Mouse (Mus musculus): ENCODE data around the gene Ly9. TPM values are rescaled to one million over a fixed set of nuclear protein-coding genes. Genes with fewer than 3 reads are reported as not detected.

Gene Ly9
- polyA plus RNA-seq, 1 experiment from 2014 or later: not detected

DNA sequence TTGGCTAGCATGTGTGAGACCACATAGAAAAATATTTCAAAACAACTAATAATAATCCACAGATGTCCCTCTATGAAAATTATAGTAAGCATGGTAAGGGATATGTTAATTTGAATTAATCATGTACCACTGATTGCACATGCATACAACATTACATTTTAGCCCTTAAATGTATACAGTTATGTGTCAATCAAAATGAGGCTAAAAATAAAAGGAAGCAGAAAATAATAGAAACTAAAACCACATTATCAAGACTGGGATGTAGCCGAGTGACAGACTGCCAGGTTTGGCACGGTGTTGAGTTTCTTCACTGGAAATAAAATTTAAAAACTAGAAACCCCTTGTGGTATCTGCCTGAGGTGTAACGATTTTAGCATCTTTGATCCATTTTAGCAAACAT is 12.4 kb upstream of the Ly9 start:
- WGBS: 80% methylated on average over 3 of the region's 3 CpGs
- no peaks in the 10 kb centered on the region for H3K27me3 ChIP-seq (ENCODE audit: control insufficient read depth, insufficient read depth, low read length)
- no peaks in the 10 kb centered on the region for H3K36me3 ChIP-seq (ENCODE audit: control insufficient read depth, insufficient read depth, low read length)
- no peaks in the 10 kb centered on the region; the same call in 1 of the 2 replicates for H3K9me3 ChIP-seq (ENCODE audit: control insufficient read depth, low read length)
- ATAC-seq (ENCODE audit: insufficient number of reproducible peaks, insufficient read depth, low FRiP score, low read depth): no peak
- no peak overlapping the region for H3K9ac ChIP-seq (ENCODE audit: low read length)
- H3K4me2 ChIP-seq (ENCODE audit: low read length): no peak overlapping the region
- no peak overlapping the region for H3K4me3 ChIP-seq (ENCODE audit: control insufficient read depth in 1 of 2, insufficient read depth in 1 of 2, low read depth in 1 of 2, low read length in 2 of 2)
- H3K27ac ChIP-seq (replicated peaks in 1 of 2; ENCODE audit: control insufficient read depth in 1 of 2, insufficient read depth in 1 of 2, low read depth in 2 of 2, low read length in 2 of 2): no peak overlapping the region
- H3K4me1 ChIP-seq (ENCODE audit: control insufficient read depth in 2 of 2, insufficient read depth in 2 of 2, low read length in 2 of 2): no peaks in the 10 kb centered on the region

GRCm38 (mm10) chr1:171619001-171619400 is 11.8 kb upstream of the Ly9 start:
- Histone ChIP-seq H3K4me2 (ENCODE audit: low read length) (no peak overlapping the region), H3K9me3 (ENCODE audit: control insufficient read depth, low read length) (no peaks in the 10 kb centered on the region; the same call in 1 of the 2 replicates), H3K36me3 (ENCODE audit: control insufficient read depth, insufficient read depth, low read length) (no peaks in the 10 kb centered on the region), H3K27me3 (ENCODE audit: control insufficient read depth, insufficient read depth, low read length) (no peaks in the 10 kb centered on the region), H3K4me1 (ENCODE audit: control insufficient read depth in 2 of 2, insufficient read depth in 2 of 2, low read length in 2 of 2) (no peaks in the 10 kb centered on the region), H3K9ac (ENCODE audit: low read length) (no peak overlapping the region), H3K27ac (replicated peaks in 1 of 2; ENCODE audit: control insufficient read depth in 1 of 2, insufficient read depth in 1 of 2, low read depth in 2 of 2, low read length in 2 of 2) (no peak overlapping the region), H3K4me3 (ENCODE audit: control insufficient read depth in 1 of 2, insufficient read depth in 1 of 2, low read depth in 1 of 2, low read length in 2 of 2) (no peak overlapping the region)
- WGBS: 70% methylated on average over 8 of the region's 8 CpGs
- ATAC-seq (ENCODE audit: insufficient number of reproducible peaks, insufficient read depth, low FRiP score, low read depth): no peak

- no peak for ATAC-seq (ENCODE audit: insufficient number of reproducible peaks, insufficient read depth, low FRiP score, low read depth)
- Histone ChIP-seq H3K4me2 (ENCODE audit: low read length) (no peak overlapping the region), H3K4me3 (ENCODE audit: control insufficient read depth in 1 of 2, insufficient read depth in 1 of 2, low read depth in 1 of 2, low read length in 2 of 2) (no peak overlapping the region), H3K27me3 (ENCODE audit: control insufficient read depth, insufficient read depth, low read length) (no peaks in the 10 kb centered on the region), H3K27ac (replicated peaks in 1 of 2; ENCODE audit: control insufficient read depth in 1 of 2, insufficient read depth in 1 of 2, low read depth in 2 of 2, low read length in 2 of 2) (no peak overlapping the region), H3K4me1 (ENCODE audit: control insufficient read depth in 2 of 2, insufficient read depth in 2 of 2, low read length in 2 of 2) (no peaks in the 10 kb centered on the region), H3K9ac (ENCODE audit: low read length) (no peak overlapping the region), H3K36me3 (ENCODE audit: control insufficient read depth, insufficient read depth, low read length) (no peaks in the 10 kb centered on the region), H3K9me3 (ENCODE audit: control insufficient read depth, low read length) (no peaks in the 10 kb centered on the region)
- 69% methylated on average over 11 of the region's 11 CpGs for WGBS
These were observed 9.8 kb upstream of the Ly9 start for GRCm38 (mm10) chr1:171616881-171617515.

- Histone ChIP-seq H3K9ac (ENCODE audit: low read length) (no peak overlapping the region), H3K27me3 (ENCODE audit: control insufficient read depth, insufficient read depth, low read length) (no peaks in the 10 kb centered on the region), H3K9me3 (ENCODE audit: control insufficient read depth, low read length) (no peaks in the 10 kb centered on the region), H3K4me2 (ENCODE audit: low read length) (no peak overlapping the region), H3K36me3 (ENCODE audit: control insufficient read depth, insufficient read depth, low read length) (no peaks in the 10 kb centered on the region), H3K27ac (replicated peaks in 1 of 2; ENCODE audit: control insufficient read depth in 1 of 2, insufficient read depth in 1 of 2, low read depth in 2 of 2, low read length in 2 of 2) (no peak overlapping the region), H3K4me3 (ENCODE audit: control insufficient read depth in 1 of 2, insufficient read depth in 1 of 2, low read depth in 1 of 2, low read length in 2 of 2) (no peak overlapping the region), H3K4me1 (ENCODE audit: control insufficient read depth in 2 of 2, insufficient read depth in 2 of 2, low read length in 2 of 2) (no peaks in the 10 kb centered on the region)
- ATAC-seq (ENCODE audit: insufficient number of reproducible peaks, insufficient read depth, low FRiP score, low read depth): no peak
- WGBS: 27% methylated on average over 2 of the region's 2 CpGs
These were observed 6.8 kb upstream of the Ly9 start for GRCm38 (mm10) chr1:171613962-171614361.

DNA sequence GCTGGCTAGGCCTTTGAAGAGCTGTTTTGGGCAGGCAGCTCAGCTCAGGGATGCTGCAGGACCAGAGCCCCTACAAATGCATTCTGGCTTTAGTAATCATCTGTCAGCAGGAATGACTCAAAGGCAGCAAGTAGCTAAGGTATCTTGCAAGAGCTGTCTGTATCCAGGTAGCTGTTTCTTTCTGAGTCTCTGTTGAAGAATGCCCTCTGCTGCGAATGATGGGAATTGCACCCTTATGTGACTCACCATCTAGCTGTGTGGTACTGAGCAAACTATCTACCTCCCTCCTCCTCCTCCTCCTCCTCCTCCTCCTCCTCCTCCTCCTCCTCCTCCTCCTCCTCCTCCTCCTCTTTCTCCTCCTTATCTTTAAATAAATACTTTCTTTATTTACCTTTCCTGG is 3.6 kb upstream of the Ly9 start:
- Histone ChIP-seq H3K9me3 (ENCODE audit: control insufficient read depth, low read length) (no peaks in the 10 kb centered on the region), H3K9ac (ENCODE audit: low read length) (no peak overlapping the region), H3K27ac (replicated peaks in 1 of 2; ENCODE audit: control insufficient read depth in 1 of 2, insufficient read depth in 1 of 2, low read depth in 2 of 2, low read length in 2 of 2) (no peak overlapping the region), H3K36me3 (ENCODE audit: control insufficient read depth, insufficient read depth, low read length) (no peaks in the 10 kb centered on the region), H3K4me3 (ENCODE audit: control insufficient read depth in 1 of 2, insufficient read depth in 1 of 2, low read depth in 1 of 2, low read length in 2 of 2) (no peak overlapping the region), H3K4me2 (ENCODE audit: low read length) (no peak overlapping the region), H3K4me1 (ENCODE audit: control insufficient read depth in 2 of 2, insufficient read depth in 2 of 2, low read length in 2 of 2) (no peaks in the 10 kb centered on the region), H3K27me3 (ENCODE audit: control insufficient read depth, insufficient read depth, low read length) (no peaks in the 10 kb centered on the region)
- WGBS: 35% methylated on average over 1 of the region's 1 CpGs
- ATAC-seq (ENCODE audit: insufficient number of reproducible peaks, insufficient read depth, low FRiP score, low read depth): no peak

- Histone ChIP-seq H3K4me2 (ENCODE audit: low read length) (no peak overlapping the region), H3K27me3 (ENCODE audit: control insufficient read depth, insufficient read depth, low read length) (no peaks in the 10 kb centered on the region), H3K4me3 (ENCODE audit: control insufficient read depth in 1 of 2, insufficient read depth in 1 of 2, low read depth in 1 of 2, low read length in 2 of 2) (no peak overlapping the region), H3K4me1 (ENCODE audit: control insufficient read depth in 2 of 2, insufficient read depth in 2 of 2, low read length in 2 of 2) (no peaks in the 10 kb centered on the region), H3K36me3 (ENCODE audit: control insufficient read depth, insufficient read depth, low read length) (no peaks in the 10 kb centered on the region), H3K9ac (ENCODE audit: low read length) (no peak overlapping the region), H3K9me3 (ENCODE audit: control insufficient read depth, low read length) (no peaks in the 10 kb centered on the region), H3K27ac (replicated peaks in 1 of 2; ENCODE audit: control insufficient read depth in 1 of 2, insufficient read depth in 1 of 2, low read depth in 2 of 2, low read length in 2 of 2) (no peak overlapping the region)
- WGBS: 81% methylated on average over 2 of the region's 2 CpGs
- no peak for ATAC-seq (ENCODE audit: insufficient number of reproducible peaks, insufficient read depth, low FRiP score, low read depth)
These were observed 2.8 kb upstream of the Ly9 start for GRCm38 (mm10) chr1:171610026-171610425.

DNA sequence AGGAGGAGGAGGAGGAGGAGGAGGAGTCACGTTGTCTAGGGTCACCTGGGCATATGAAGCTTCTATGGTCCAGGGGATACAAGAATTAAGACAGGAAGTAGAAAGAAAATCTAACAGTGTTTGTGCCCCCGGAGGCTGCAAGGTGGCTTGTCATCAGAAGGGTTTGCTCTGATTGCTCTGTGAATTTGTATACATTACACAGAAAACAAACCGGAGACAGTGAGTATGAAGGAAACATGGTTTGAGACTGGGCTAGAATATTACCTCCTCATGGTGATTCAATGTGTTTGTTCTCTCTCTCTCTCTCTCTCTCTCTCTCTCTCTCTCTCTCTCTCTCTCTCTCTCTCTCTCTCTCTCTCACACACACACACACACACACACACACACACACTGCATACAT is 554 bp downstream of the Ly9 start:
- Histone ChIP-seq H3K4me1 (ENCODE audit: control insufficient read depth in 2 of 2, insufficient read depth in 2 of 2, low read length in 2 of 2) (no peaks in the 10 kb centered on the region), H3K9me3 (ENCODE audit: control insufficient read depth, low read length) (no peaks in the 10 kb centered on the region), H3K27ac (replicated peaks in 1 of 2; ENCODE audit: control insufficient read depth in 1 of 2, insufficient read depth in 1 of 2, low read depth in 2 of 2, low read length in 2 of 2) (no peak overlapping the region), H3K36me3 (ENCODE audit: control insufficient read depth, insufficient read depth, low read length) (no peaks in the 10 kb centered on the region), H3K9ac (ENCODE audit: low read length) (no peak overlapping the region), H3K4me2 (ENCODE audit: low read length) (no peak overlapping the region), H3K27me3 (ENCODE audit: control insufficient read depth, insufficient read depth, low read length) (no peaks in the 10 kb centered on the region), H3K4me3 (ENCODE audit: control insufficient read depth in 1 of 2, insufficient read depth in 1 of 2, low read depth in 1 of 2, low read length in 2 of 2) (no peak overlapping the region)
- 66% methylated on average over 3 of the region's 3 CpGs for WGBS
- ATAC-seq (ENCODE audit: insufficient number of reproducible peaks, insufficient read depth, low FRiP score, low read depth): no peak

DNA sequence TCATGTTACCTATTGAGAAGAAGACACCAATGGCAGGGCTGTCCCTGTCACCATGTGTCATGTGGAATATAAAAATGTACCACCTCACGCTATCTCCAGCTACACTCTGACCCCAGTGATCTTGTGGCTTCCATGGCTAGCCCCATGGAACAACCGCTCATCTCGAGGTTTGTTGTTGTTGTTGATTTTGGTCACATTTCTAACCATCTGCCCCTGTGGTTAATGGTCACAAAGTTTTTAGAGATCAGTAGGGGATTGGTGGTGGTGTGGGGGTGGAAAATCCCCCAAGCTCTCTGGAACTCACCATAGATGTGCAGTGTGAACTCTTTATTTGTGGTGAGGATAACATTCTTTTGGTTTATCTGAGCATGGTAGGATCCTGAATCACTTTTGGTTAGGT is 2.5 kb downstream of the Ly9 start:
- Histone ChIP-seq H3K4me1 (ENCODE audit: control insufficient read depth in 2 of 2, insufficient read depth in 2 of 2, low read length in 2 of 2) (no peaks in the 10 kb centered on the region), H3K27me3 (ENCODE audit: control insufficient read depth, insufficient read depth, low read length) (no peaks in the 10 kb centered on the region), H3K27ac (replicated peaks in 1 of 2; ENCODE audit: control insufficient read depth in 1 of 2, insufficient read depth in 1 of 2, low read depth in 2 of 2, low read length in 2 of 2) (no peak overlapping the region), H3K9me3 (ENCODE audit: control insufficient read depth, low read length) (no peaks in the 10 kb centered on the region), H3K9ac (ENCODE audit: low read length) (no peak overlapping the region), H3K4me2 (ENCODE audit: low read length) (no peak overlapping the region), H3K36me3 (ENCODE audit: control insufficient read depth, insufficient read depth, low read length) (no peaks in the 10 kb centered on the region), H3K4me3 (ENCODE audit: control insufficient read depth in 1 of 2, insufficient read depth in 1 of 2, low read depth in 1 of 2, low read length in 2 of 2) (no peak overlapping the region)
- no peak for ATAC-seq (ENCODE audit: insufficient number of reproducible peaks, insufficient read depth, low FRiP score, low read depth)
- WGBS: 75% methylated on average over 3 of the region's 3 CpGs

Measured in heart, embryonic 14.5 days (tissue).